Mouse (Mus musculus): Measurements from ENCODE around the gene Catsperd. TPM values are rescaled to one million over a fixed set of nuclear protein-coding genes. Genes with fewer than 3 reads are reported as not detected.

The Catsperd gene
- polyA plus RNA-seq, 1 experiment = not detected

GRCm38 (mm10) chr17:56688689-56689088, 60.7 kb downstream of the Catsperd start:
- H3K4me3 ChIP-seq (replicated peaks) = no peak overlapping the region
- H3K36me3 ChIP-seq (ENCODE audit: control insufficient read depth) = peaks cover 98% of the 10 kb centered on the region
- no peaks in the 10 kb centered on the region for H3K9me3 ChIP-seq (ENCODE audit: control insufficient read depth, low read length)
- TF ChIP-seq TAL1 (IDR thresholded peaks at IDR 0.05; ENCODE audit: low read length) = no peak
- no peaks in the 10 kb centered on the region for H3K27me3 ChIP-seq (ENCODE audit: control insufficient read depth)
- H3K4me1 ChIP-seq (ENCODE audit: control insufficient read depth) = peaks cover 66% of the 10 kb centered on the region

- H3K9me3 ChIP-seq (ENCODE audit: control insufficient read depth, low read length) = no peaks in the 10 kb centered on the region
- peaks cover 19% of the 10 kb centered on the region for H3K4me1 ChIP-seq (ENCODE audit: control insufficient read depth)
- H3K36me3 ChIP-seq (ENCODE audit: control insufficient read depth) = peaks cover 98% of the 10 kb centered on the region
- TF ChIP-seq GATA1 (IDR thresholded peaks at IDR 0.05; ENCODE audit: low read length) (no peak), TAL1 (IDR thresholded peaks at IDR 0.05; ENCODE audit: low read length) (no peak)
- no peaks in the 10 kb centered on the region for H3K27me3 ChIP-seq (ENCODE audit: control insufficient read depth)
- no peak overlapping the region for H3K4me3 ChIP-seq (replicated peaks)
These were observed 65.5 kb downstream of the Catsperd start for GRCm38 (mm10) chr17:56693395-56693794.

- no peaks in the 10 kb centered on the region for H3K9me3 ChIP-seq (ENCODE audit: control insufficient read depth, low read length)
- TF ChIP-seq GATA1 (IDR thresholded peaks at IDR 0.05; ENCODE audit: low read length) (no peak), TAL1 (IDR thresholded peaks at IDR 0.05; ENCODE audit: low read length) (no peak)
- peaks cover 98% of the 10 kb centered on the region for H3K36me3 ChIP-seq (ENCODE audit: control insufficient read depth)
- H3K27me3 ChIP-seq (ENCODE audit: control insufficient read depth) = no peaks in the 10 kb centered on the region
- no peak overlapping the region for H3K4me3 ChIP-seq (replicated peaks)
- peaks cover 14% of the 10 kb centered on the region for H3K4me1 ChIP-seq (ENCODE audit: control insufficient read depth)
These were observed 65.9 kb downstream of the Catsperd start for GRCm38 (mm10) chr17:56693851-56694310.

GRCm38 (mm10) chr17:56700451-56700850, 72.5 kb downstream of the Catsperd start:
- TF ChIP-seq TAL1 (IDR thresholded peaks at IDR 0.05; ENCODE audit: low read length) (no peak), GATA1 (IDR thresholded peaks at IDR 0.05; ENCODE audit: low read length) (no peak)
- Histone ChIP-seq H3K9me3 (ENCODE audit: control insufficient read depth, low read length) (no peaks in the 10 kb centered on the region), H3K4me3 (replicated peaks) (no peak overlapping the region), H3K36me3 (ENCODE audit: control insufficient read depth) (peaks cover 98% of the 10 kb centered on the region), H3K27me3 (ENCODE audit: control insufficient read depth) (no peaks in the 10 kb centered on the region), H3K4me1 (ENCODE audit: control insufficient read depth) (no peaks in the 10 kb centered on the region; the same call in none of the 2 replicates)

- Histone ChIP-seq H3K27me3 (ENCODE audit: control insufficient read depth) (no peaks in the 10 kb centered on the region), H3K9me3 (ENCODE audit: control insufficient read depth, low read length) (no peaks in the 10 kb centered on the region), H3K4me3 (replicated peaks) (no peak overlapping the region), H3K36me3 (ENCODE audit: control insufficient read depth) (peaks cover 98% of the 10 kb centered on the region), H3K4me1 (ENCODE audit: control insufficient read depth) (peaks cover 10% of the 10 kb centered on the region)
- no peak for TF ChIP-seq TAL1 (IDR thresholded peaks at IDR 0.05; ENCODE audit: low read length)
- no peak for TF ChIP-seq GATA1 (IDR thresholded peaks at IDR 0.05; ENCODE audit: low read length)
These were observed 75.1 kb downstream of the Catsperd start for GRCm38 (mm10) chr17:56703038-56703437.

- no peak for TF ChIP-seq GATA1 (IDR thresholded peaks at IDR 0.05; ENCODE audit: low read length)
- TF ChIP-seq TAL1 (IDR thresholded peaks at IDR 0.05; ENCODE audit: low read length) = no peak
- Histone ChIP-seq H3K27me3 (ENCODE audit: control insufficient read depth) (no peaks in the 10 kb centered on the region), H3K4me3 (replicated peaks) (no peak overlapping the region), H3K36me3 (ENCODE audit: control insufficient read depth) (peaks cover 98% of the 10 kb centered on the region), H3K9me3 (ENCODE audit: control insufficient read depth, low read length) (no peaks in the 10 kb centered on the region), H3K4me1 (ENCODE audit: control insufficient read depth) (peaks cover 17% of the 10 kb centered on the region)
These were observed 78.6 kb downstream of the Catsperd start for GRCm38 (mm10) chr17:56706515-56706914.

GRCm38 (mm10) chr17:56708692-56709091, 80.7 kb downstream of the Catsperd start:
- Histone ChIP-seq H3K4me1 (ENCODE audit: control insufficient read depth) (peaks cover 22% of the 10 kb centered on the region), H3K27me3 (ENCODE audit: control insufficient read depth) (no peaks in the 10 kb centered on the region), H3K9me3 (ENCODE audit: control insufficient read depth, low read length) (no peaks in the 10 kb centered on the region), H3K36me3 (ENCODE audit: control insufficient read depth) (peaks cover 97% of the 10 kb centered on the region), H3K4me3 (replicated peaks) (no peak overlapping the region)
- TF ChIP-seq TAL1 (IDR thresholded peaks at IDR 0.05; ENCODE audit: low read length) = no peak
- TF ChIP-seq GATA1 (IDR thresholded peaks at IDR 0.05; ENCODE audit: low read length) = no peak

- no peak for TF ChIP-seq GATA1 (IDR thresholded peaks at IDR 0.05; ENCODE audit: low read length)
- TF ChIP-seq TAL1 (IDR thresholded peaks at IDR 0.05; ENCODE audit: low read length) = no peak
- peaks cover 87% of the 10 kb centered on the region for H3K36me3 ChIP-seq (ENCODE audit: control insufficient read depth)
- H3K27me3 ChIP-seq (ENCODE audit: control insufficient read depth) = no peaks in the 10 kb centered on the region
- H3K4me3 ChIP-seq (replicated peaks) = no peak overlapping the region
- peaks cover 26% of the 10 kb centered on the region for H3K4me1 ChIP-seq (ENCODE audit: control insufficient read depth)
- no peaks in the 10 kb centered on the region for H3K9me3 ChIP-seq (ENCODE audit: control insufficient read depth, low read length)
These were observed 81.8 kb downstream of the Catsperd start for GRCm38 (mm10) chr17:56709708-56710107.

Other genes with a start within 250 kb of the Catsperd start
- 0.33 and 0.44 TPM in 2 replicates for gene Ptprs, start 151.7 kb upstream of the Catsperd start, polyA plus RNA-seq (2012)
- not detected in 2 replicates for gene Znrf4, start 115.7 kb upstream of the Catsperd start, polyA plus RNA-seq (2012)
- 0.04 and 0.10 TPM in 2 replicates for gene Gm20219, start 73.8 kb upstream of the Catsperd start, polyA plus RNA-seq (2012)
- 26.3 and 27.6 TPM in 2 replicates for gene Safb2, start 43.6 kb upstream of the Catsperd start, polyA plus RNA-seq (2012)
- 27.9 and 29.6 TPM in 2 replicates for gene Safb, start 43.3 kb upstream of the Catsperd start, polyA plus RNA-seq (2012)
- 21.4 and 25.5 TPM in 2 replicates for gene 2410015M20Rik, start 18.4 kb upstream of the Catsperd start, polyA plus RNA-seq (2012)
- 810 and 1,011 TPM in 2 replicates for gene Rpl36, start 14.7 kb upstream of the Catsperd start, polyA plus RNA-seq (2012)
- gene Lonp1, start 1.3 kb upstream of the Catsperd start, polyA plus RNA-seq (2012) = 6.7 TPM in 2 replicates
- gene Ranbp3, start 45.2 kb downstream of the Catsperd start, polyA plus RNA-seq (2012) = 16.4 and 17.4 TPM in 2 replicates
- 70.5 and 83.1 TPM in 2 replicates for gene Ndufa11, start 89.6 kb downstream of the Catsperd start, polyA plus RNA-seq (2012)
- 0.22 and 0.55 TPM in 2 replicates for gene Vmac, start 89.9 kb downstream of the Catsperd start, polyA plus RNA-seq (2012)
- gene Nrtn, start 129.4 kb downstream of the Catsperd start, polyA plus RNA-seq (2012) = 1.4 and 2.2 TPM in 2 replicates
- 2.7 and 3.2 TPM in 2 replicates for gene Dus3l, start 136.6 kb downstream of the Catsperd start, polyA plus RNA-seq (2012)
- 0.66 and 0.78 TPM in 2 replicates for gene Prr22, start 142.1 kb downstream of the Catsperd start, polyA plus RNA-seq (2012)
- gene Rfx2, start 202.9 kb downstream of the Catsperd start, polyA plus RNA-seq (2012) = 26.9 and 29.2 TPM in 2 replicates
- gene Acsbg2, start 246.3 kb downstream of the Catsperd start, polyA plus RNA-seq (2012) = not detected in 2 replicates
- not detected in 2 replicates for gene 1700061G19Rik, start 247.3 kb downstream of the Catsperd start, polyA plus RNA-seq (2012)

Data from erythroblast, embryonic 14.5 days (primary cell).